Mouse (Mus musculus): ENCODE data around the gene Mprip. TPM values are rescaled to one million over a fixed set of nuclear protein-coding genes. Genes with fewer than 3 reads are reported as not detected.

Gene Mprip
- total and polyA plus RNA-seq, 2 experiments from 2014 or later, result 53.3 to 172 TPM

DNA sequence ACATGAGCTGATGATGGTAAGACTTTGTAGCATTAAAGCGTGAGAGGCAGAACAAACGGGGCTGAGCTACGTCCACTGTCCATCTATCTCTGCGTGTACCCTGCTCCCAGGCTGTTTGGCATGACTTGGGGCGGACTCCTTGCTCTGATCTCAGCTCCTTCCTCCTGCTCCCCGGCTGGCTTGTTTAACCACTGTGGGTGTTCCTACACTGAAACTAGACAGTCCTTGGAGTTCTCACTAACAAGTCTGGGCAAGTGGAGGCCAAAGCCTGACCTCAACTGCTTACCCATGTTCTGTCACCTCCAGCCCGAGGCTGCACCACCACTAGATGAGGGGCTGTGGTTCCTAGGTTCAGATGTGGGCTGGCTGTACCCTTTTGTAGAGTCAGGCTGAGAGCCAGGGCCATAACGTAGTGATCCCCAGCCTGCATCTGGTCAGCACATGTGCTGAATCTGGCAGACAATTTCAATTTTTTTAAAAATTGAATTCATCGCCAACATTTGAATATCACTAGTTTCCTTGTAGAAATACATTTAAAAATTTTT is 25.8 kb upstream of the Mprip start:
- 81% methylated on average over 9 of the region's 9 CpGs for WGBS

DNA sequence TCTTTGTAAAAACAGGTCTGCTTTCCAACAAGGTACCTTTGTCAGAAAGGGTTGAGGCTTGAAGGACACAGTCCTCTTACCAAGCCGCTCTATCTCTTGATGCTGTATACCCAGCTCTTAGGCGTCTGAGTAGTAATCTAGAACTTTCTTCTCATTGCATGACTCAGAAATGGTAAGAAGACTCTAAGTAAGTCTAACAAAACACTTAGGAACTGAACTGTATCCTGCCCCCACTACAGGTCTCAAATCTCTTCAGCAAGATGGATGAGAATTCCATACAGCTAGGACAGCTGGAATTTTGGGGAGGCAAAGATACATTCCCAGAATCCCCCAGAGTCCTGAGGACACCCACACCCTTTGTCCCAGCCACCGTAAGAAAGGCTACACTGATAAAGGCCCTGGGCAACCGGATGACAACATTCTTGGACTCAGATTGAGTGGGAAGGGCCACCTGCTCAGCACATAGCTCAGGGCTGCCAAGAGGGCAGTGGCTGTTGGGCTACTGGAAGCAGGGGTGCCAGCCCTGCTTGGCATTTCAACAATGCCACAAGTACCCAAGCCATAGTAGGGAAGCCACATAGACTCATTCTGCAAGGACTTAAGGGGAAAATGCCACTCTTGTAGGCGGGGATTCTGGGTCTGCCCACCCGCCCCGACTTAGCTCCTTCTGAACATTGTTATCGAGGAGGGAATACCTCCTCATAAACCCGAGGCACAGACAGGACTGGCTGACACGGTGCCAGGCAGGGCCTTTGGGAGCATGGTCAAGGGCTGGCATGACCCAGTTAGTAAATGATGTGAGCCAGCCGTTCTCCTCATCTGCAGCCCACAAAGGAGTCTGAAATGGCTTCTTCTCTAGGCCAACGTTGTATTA is 25.0 kb upstream of the Mprip start:
- no peak overlapping the region for H3K4me2 ChIP-seq (ENCODE audit: low read depth, low read length, poor library complexity, severe bottlenecking)

More for the DNA sequence above, 25.8 kb upstream of the Mprip start:
- no peak for TF ChIP-seq CTCF (IDR thresholded peaks at IDR 0.05)
- DNase-seq (ENCODE audit: low spot score) (no peak), ATAC-seq (ENCODE audit: low FRiP score) (no peak)
- H3K36me3 ChIP-seq (ENCODE audit: insufficient read depth, low read length), result no peaks in the 10 kb centered on the region
- H3K4me2 ChIP-seq (ENCODE audit: low read depth, low read length, poor library complexity, severe bottlenecking), result no peak overlapping the region
- no peak overlapping the region for H3K27ac ChIP-seq (ENCODE audit: low read depth, low read length)
- H3K4me1 ChIP-seq (ENCODE audit: insufficient read depth, low read length), result no peaks in the 10 kb centered on the region
- H3K4me3 ChIP-seq (ENCODE audit: low read depth, low read length), result no peak overlapping the region
- H3K9me3 ChIP-seq (ENCODE audit: low read length), result no peaks in the 10 kb centered on the region
- no peak overlapping the region for H3K9ac ChIP-seq (replicated peaks; ENCODE audit: low read length, poor library complexity, severe bottlenecking)
- no peaks in the 10 kb centered on the region for H3K27me3 ChIP-seq (ENCODE audit: insufficient read depth, low read length)

DNA sequence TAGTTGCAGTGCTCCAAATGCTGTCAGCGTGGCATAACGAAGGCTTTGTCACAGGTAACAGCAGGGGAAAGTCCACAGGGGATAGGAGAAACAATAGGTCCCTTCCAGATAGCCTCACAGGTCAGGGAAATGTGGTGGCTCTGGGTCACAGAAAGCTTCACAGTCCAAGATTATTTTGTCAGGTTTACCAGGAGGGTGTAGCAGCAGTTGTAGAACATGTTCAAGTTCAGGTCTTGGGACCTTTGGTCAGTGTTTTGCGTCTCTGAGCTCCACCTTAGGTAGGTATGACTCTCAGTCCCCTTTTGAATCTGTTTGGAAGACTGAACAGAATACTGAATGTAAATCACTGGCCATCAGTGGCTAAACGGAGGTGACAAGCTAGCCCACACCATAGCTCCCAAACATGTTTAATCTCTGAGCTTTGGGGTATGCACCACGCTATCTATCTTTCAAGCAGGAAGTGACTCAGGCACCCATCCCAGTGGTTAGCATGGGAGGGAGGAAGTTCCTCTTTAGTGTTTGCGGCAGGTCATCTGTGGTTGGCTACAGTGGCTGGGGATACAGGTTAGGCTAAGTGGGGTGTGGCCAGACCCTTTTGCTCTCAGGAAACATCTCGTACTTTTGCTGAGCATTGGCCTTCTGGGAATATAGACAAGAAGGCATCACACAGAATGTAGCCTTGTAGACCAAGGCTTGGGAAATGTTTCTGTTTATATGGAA is 24.2 kb upstream of the Mprip start:
- ATAC-seq (ENCODE audit: low FRiP score) (no peak), DNase-seq (ENCODE audit: low spot score) (no peak)
- H3K9me3 ChIP-seq (ENCODE audit: low read length), result no peaks in the 10 kb centered on the region
- H3K4me3 ChIP-seq (ENCODE audit: low read depth, low read length), result no peak overlapping the region
- H3K4me2 ChIP-seq (ENCODE audit: low read depth, low read length, poor library complexity, severe bottlenecking), result no peak overlapping the region
- WGBS, result 78% methylated on average over 7 of the region's 7 CpGs
- H3K4me1 ChIP-seq (ENCODE audit: insufficient read depth, low read length), result no peaks in the 10 kb centered on the region
- TF ChIP-seq CTCF (IDR thresholded peaks at IDR 0.05), result no peak
- H3K27me3 ChIP-seq (ENCODE audit: insufficient read depth, low read length), result no peaks in the 10 kb centered on the region
- no peak overlapping the region for H3K27ac ChIP-seq (ENCODE audit: low read depth, low read length)
- H3K9ac ChIP-seq (replicated peaks; ENCODE audit: low read length, poor library complexity, severe bottlenecking), result no peak overlapping the region
- no peaks in the 10 kb centered on the region for H3K36me3 ChIP-seq (ENCODE audit: insufficient read depth, low read length)

More for the DNA sequence above, 25.0 kb upstream of the Mprip start:
- no peak overlapping the region for H3K27ac ChIP-seq (ENCODE audit: low read depth, low read length)
- ATAC-seq (ENCODE audit: low FRiP score) (no peak), DNase-seq (ENCODE audit: low spot score) (no peak)
- no peak overlapping the region for H3K4me3 ChIP-seq (ENCODE audit: low read depth, low read length)
- H3K9me3 ChIP-seq (ENCODE audit: low read length), result no peaks in the 10 kb centered on the region
- TF ChIP-seq CTCF (IDR thresholded peaks at IDR 0.05), result no peak
- no peak overlapping the region for H3K9ac ChIP-seq (replicated peaks; ENCODE audit: low read length, poor library complexity, severe bottlenecking)
- H3K36me3 ChIP-seq (ENCODE audit: insufficient read depth, low read length), result no peaks in the 10 kb centered on the region
- 80% methylated on average over 12 of the region's 12 CpGs for WGBS
- no peaks in the 10 kb centered on the region for H3K27me3 ChIP-seq (ENCODE audit: insufficient read depth, low read length)
- H3K4me1 ChIP-seq (ENCODE audit: insufficient read depth, low read length), result no peaks in the 10 kb centered on the region

DNA sequence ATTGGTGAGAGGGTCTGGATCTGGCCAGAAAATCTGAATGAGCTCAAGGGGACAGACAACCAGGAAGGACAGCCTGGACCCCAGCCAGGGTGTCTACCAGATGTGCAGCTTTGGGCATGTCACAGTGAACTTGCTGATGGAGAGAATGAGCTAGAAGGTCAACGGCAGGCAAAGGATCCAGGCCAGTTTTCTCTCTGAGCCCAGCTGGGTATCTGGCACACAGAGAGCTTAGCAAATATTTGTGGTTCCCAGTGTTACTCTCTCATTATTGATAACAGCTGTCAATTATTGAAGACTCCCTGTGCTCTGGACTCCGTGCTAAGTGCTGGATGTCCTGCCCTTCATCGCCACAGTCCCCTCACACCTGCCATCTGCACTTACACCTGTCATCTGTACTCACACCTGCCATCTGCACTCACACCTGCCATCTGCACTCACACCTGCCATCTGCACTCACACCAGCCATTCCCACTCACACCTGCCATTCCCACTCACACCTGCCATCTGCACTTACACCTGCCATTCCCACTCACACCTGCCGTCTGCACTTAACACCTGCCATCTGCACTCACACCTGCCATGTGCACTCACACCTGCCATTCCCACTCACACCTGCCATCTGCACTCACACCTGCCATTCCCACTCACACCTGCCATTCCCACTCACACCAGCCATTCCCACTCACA is 21.0 kb upstream of the Mprip start:
- 80% methylated on average over 4 of the region's 4 CpGs for WGBS
- ATAC-seq (ENCODE audit: low FRiP score) (no peak), DNase-seq (ENCODE audit: low spot score) (no peak)
- H3K9ac ChIP-seq (replicated peaks; ENCODE audit: low read length, poor library complexity, severe bottlenecking), result no peak overlapping the region
- H3K9me3 ChIP-seq (ENCODE audit: low read length), result no peaks in the 10 kb centered on the region
- H3K36me3 ChIP-seq (ENCODE audit: insufficient read depth, low read length), result no peaks in the 10 kb centered on the region
- H3K27ac ChIP-seq (ENCODE audit: low read depth, low read length), result no peak overlapping the region
- no peaks in the 10 kb centered on the region for H3K4me1 ChIP-seq (ENCODE audit: insufficient read depth, low read length)
- no peak for TF ChIP-seq CTCF (IDR thresholded peaks at IDR 0.05)
- no peaks in the 10 kb centered on the region for H3K27me3 ChIP-seq (ENCODE audit: insufficient read depth, low read length)
- H3K4me3 ChIP-seq (ENCODE audit: low read depth, low read length), result no peak overlapping the region
- H3K4me2 ChIP-seq (ENCODE audit: low read depth, low read length, poor library complexity, severe bottlenecking), result no peak overlapping the region

DNA sequence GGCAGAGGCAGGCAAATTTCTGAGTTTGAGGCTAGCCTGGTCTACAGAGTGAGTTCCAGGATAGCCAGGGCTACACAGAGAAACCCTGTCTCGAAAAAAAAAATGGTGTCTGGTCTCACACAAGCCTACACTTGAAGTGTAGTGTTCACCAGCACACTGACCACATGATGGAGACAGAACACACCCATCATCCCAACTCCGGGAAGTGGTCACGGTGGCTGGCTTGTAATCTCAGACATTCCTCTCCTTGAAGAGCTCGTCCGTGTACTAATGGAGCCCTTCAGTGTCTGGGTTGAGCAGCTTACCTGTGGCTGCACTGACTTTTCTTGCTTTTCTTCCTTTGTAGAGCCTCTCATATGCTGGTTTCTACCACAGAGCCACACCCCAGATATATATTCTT is 19.9 kb upstream of the Mprip start:
- Histone ChIP-seq H3K36me3 (ENCODE audit: insufficient read depth, low read length) (no peaks in the 10 kb centered on the region), H3K4me1 (ENCODE audit: insufficient read depth, low read length) (no peaks in the 10 kb centered on the region), H3K4me2 (ENCODE audit: low read depth, low read length, poor library complexity, severe bottlenecking) (no peak overlapping the region), H3K9me3 (ENCODE audit: low read length) (no peaks in the 10 kb centered on the region), H3K27me3 (ENCODE audit: insufficient read depth, low read length) (no peaks in the 10 kb centered on the region), H3K9ac (replicated peaks; ENCODE audit: low read length, poor library complexity, severe bottlenecking) (no peak overlapping the region), H3K27ac (ENCODE audit: low read depth, low read length) (no peak overlapping the region), H3K4me3 (ENCODE audit: low read depth, low read length) (no peak overlapping the region)
- ATAC-seq (ENCODE audit: low FRiP score) (no peak), DNase-seq (ENCODE audit: low spot score) (no peak)
- WGBS, result 71% methylated on average over 5 of the region's 5 CpGs
- TF ChIP-seq CTCF (IDR thresholded peaks at IDR 0.05), result 0 out of 2 replicates have a peak, but pooled peaks have one; percentile 7

All from midbrain, postnatal 0 days (tissue).